Mouse (Mus musculus): Measurements from ENCODE around the gene Nck2. TPM values are rescaled to one million over a fixed set of nuclear protein-coding genes. Genes with fewer than 3 reads are reported as not detected.

The Nck2 gene
- 5.4 and 6.0 TPM in 2 replicates for polyA plus RNA-seq (2015; fragmentation: Nextera tagmentation; extraction: Ambion mirVana)

- peak within 1 kb of the TSS; percentile 96 for H3K4me3 ChIP-seq (ENCODE audit: low read depth, low read length)
Measured at GRCm38 (mm10) chr1:43444531-43444930, at the start of gene Nck2. Gene Nck2 (plus strand): TSS chr1:43444579.

DNA sequence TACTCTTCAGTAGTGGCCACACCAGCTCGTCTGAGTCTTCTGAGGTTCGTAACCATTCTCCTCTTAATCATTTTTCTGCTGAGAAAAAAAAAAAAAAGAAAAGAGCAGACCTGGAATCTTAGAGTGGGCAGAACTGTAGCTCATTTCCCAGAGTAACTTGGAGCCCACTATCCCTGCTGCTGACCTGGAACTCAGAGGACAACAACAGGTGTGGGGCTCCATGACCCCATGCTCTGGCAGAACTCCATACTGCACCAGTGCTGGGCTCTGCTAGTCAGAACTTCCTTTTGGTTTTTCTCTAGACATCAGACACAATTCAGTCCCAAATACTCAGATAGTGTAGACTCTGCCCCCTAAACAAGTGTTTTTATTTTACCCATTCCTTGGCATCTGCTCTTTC, 49.3 kb upstream of the Nck2 start:
- no peaks in the 10 kb centered on the region for H3K9me3 ChIP-seq (ENCODE audit: low read length)
- 76% methylated on average over 2 of the region's 2 CpGs for WGBS (ENCODE audit: insufficient replicate concordance)
- H3K4me3 ChIP-seq (ENCODE audit: low read depth, low read length), result no peak overlapping the region
- DNase-seq, result no peak
- no peak for TF ChIP-seq CTCF (IDR thresholded peaks at IDR 0.05; ENCODE audit: low read depth)
- no peak for TF ChIP-seq EP300 (IDR thresholded peaks at IDR 0.05; ENCODE audit: low read depth)
- no peak for ATAC-seq
- no peak overlapping the region for H3K4me2 ChIP-seq (ENCODE audit: low read depth, low read length)
- no peak overlapping the region for H3K9ac ChIP-seq (replicated peaks)
- H3K27me3 ChIP-seq (ENCODE audit: insufficient read depth, low read length), result no peaks in the 10 kb centered on the region
- H3K4me1 ChIP-seq (ENCODE audit: insufficient read depth), result peaks cover 9% of the 10 kb centered on the region; the same call in 1 of the 2 replicates
- no peak overlapping the region for H3K27ac ChIP-seq (ENCODE audit: low read depth)
- no peaks in the 10 kb centered on the region for H3K36me3 ChIP-seq (replicated peaks; ENCODE audit: insufficient read depth, low read length)

More at GRCm38 (mm10) chr1:43444531-43444930, at the start of gene Nck2:
- no peaks in the 10 kb centered on the region for H3K27me3 ChIP-seq (ENCODE audit: insufficient read depth, low read length)
- H3K9ac ChIP-seq (replicated peaks), result peak within 1 kb of the TSS; percentile 82
- DNase-seq (peak; percentile 44), ATAC-seq (peak; percentile 40; the same call in 1 of the 2 replicates)
- TF ChIP-seq CTCF (IDR thresholded peaks at IDR 0.05; ENCODE audit: low read depth), result no peak
- H3K27ac ChIP-seq (ENCODE audit: low read depth), result peak within 1 kb of the TSS; percentile 85
- H3K4me1 ChIP-seq (ENCODE audit: insufficient read depth), result peaks cover 22% of the 10 kb centered on the region
- H3K4me2 ChIP-seq (ENCODE audit: low read depth, low read length), result peak within 1 kb of the TSS; percentile 99
- no peaks in the 10 kb centered on the region for H3K9me3 ChIP-seq (ENCODE audit: low read length)
- H3K36me3 ChIP-seq (replicated peaks; ENCODE audit: insufficient read depth, low read length), result no peaks in the 10 kb centered on the region
- 33% methylated on average over 9 of the region's 9 CpGs for WGBS (ENCODE audit: insufficient replicate concordance)

GRCm38 (mm10) chr1:43395799-43396198, 48.6 kb upstream of the Nck2 start:
- no peak for DNase-seq
- no peak for TF ChIP-seq EP300 (IDR thresholded peaks at IDR 0.05; ENCODE audit: low read depth)
- TF ChIP-seq CTCF (IDR thresholded peaks at IDR 0.05; ENCODE audit: low read depth), result no peak
- WGBS (ENCODE audit: insufficient replicate concordance), result 61% methylated on average over 1 of the region's 1 CpGs

GRCm38 (mm10) chr1:43396522-43396921, 47.9 kb upstream of the Nck2 start:
- peaks cover 9% of the 10 kb centered on the region; the same call in 1 of the 2 replicates for H3K4me1 ChIP-seq (ENCODE audit: insufficient read depth)
- ATAC-seq (no peak), DNase-seq (no peak)
- no peak overlapping the region for H3K27ac ChIP-seq (ENCODE audit: low read depth)
- no peaks in the 10 kb centered on the region for H3K9me3 ChIP-seq (ENCODE audit: low read length)
- no peak overlapping the region for H3K9ac ChIP-seq (replicated peaks)
- 63% methylated on average over 5 of the region's 5 CpGs for WGBS (ENCODE audit: insufficient replicate concordance)
- no peak overlapping the region for H3K4me3 ChIP-seq (ENCODE audit: low read depth, low read length)
- H3K27me3 ChIP-seq (ENCODE audit: insufficient read depth, low read length), result no peaks in the 10 kb centered on the region
- no peak overlapping the region for H3K4me2 ChIP-seq (ENCODE audit: low read depth, low read length)
- H3K36me3 ChIP-seq (replicated peaks; ENCODE audit: insufficient read depth, low read length), result no peaks in the 10 kb centered on the region
- TF ChIP-seq EP300 (IDR thresholded peaks at IDR 0.05; ENCODE audit: low read depth) (no peak), CTCF (IDR thresholded peaks at IDR 0.05; ENCODE audit: low read depth) (no peak)

More at GRCm38 (mm10) chr1:43395799-43396198, 48.6 kb upstream of the Nck2 start:
- Histone ChIP-seq H3K4me2 (ENCODE audit: low read depth, low read length) (no peak overlapping the region), H3K9me3 (ENCODE audit: low read length) (no peaks in the 10 kb centered on the region), H3K27me3 (ENCODE audit: insufficient read depth, low read length) (no peaks in the 10 kb centered on the region), H3K9ac (replicated peaks) (no peak overlapping the region), H3K27ac (ENCODE audit: low read depth) (no peak overlapping the region), H3K36me3 (replicated peaks; ENCODE audit: insufficient read depth, low read length) (no peaks in the 10 kb centered on the region), H3K4me3 (ENCODE audit: low read depth, low read length) (no peak overlapping the region), H3K4me1 (ENCODE audit: insufficient read depth) (peaks cover 9% of the 10 kb centered on the region; the same call in 1 of the 2 replicates)
- no peak for ATAC-seq

DNA sequence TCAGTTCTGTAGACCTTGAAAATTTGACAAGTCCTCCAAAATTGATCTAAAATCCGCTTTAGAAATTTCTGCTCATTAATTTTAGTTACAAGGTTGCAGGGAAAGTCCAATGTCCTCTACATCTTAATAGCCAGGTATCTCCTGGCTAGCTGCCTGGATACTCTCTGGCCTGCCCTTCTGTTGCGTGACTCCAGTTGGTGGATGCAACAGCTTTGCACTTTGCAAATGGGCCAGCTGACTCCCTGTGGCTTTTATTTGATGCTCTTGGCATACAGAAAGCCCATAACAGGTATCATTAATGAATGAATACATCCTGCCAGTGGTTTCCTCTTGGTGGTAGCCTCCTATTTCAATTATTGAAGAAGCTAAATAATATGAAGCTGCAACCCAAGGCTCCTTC, 47.3 kb upstream of the Nck2 start:
- no peak for TF ChIP-seq CTCF (IDR thresholded peaks at IDR 0.05; ENCODE audit: low read depth)
- no peak for TF ChIP-seq EP300 (IDR thresholded peaks at IDR 0.05; ENCODE audit: low read depth)
- H3K9me3 ChIP-seq (ENCODE audit: low read length), result no peaks in the 10 kb centered on the region
- peaks cover 9% of the 10 kb centered on the region; the same call in 1 of the 2 replicates for H3K4me1 ChIP-seq (ENCODE audit: insufficient read depth)
- no peak overlapping the region for H3K4me2 ChIP-seq (ENCODE audit: low read depth, low read length)
- H3K4me3 ChIP-seq (ENCODE audit: low read depth, low read length), result no peak overlapping the region
- WGBS (ENCODE audit: insufficient replicate concordance), result 85% methylated on average over 2 of the region's 2 CpGs
- no peak overlapping the region for H3K27ac ChIP-seq (ENCODE audit: low read depth)
- ATAC-seq (no peak), DNase-seq (no peak)
- no peak overlapping the region for H3K9ac ChIP-seq (replicated peaks)
- no peaks in the 10 kb centered on the region for H3K36me3 ChIP-seq (replicated peaks; ENCODE audit: insufficient read depth, low read length)
- no peaks in the 10 kb centered on the region for H3K27me3 ChIP-seq (ENCODE audit: insufficient read depth, low read length)

DNA sequence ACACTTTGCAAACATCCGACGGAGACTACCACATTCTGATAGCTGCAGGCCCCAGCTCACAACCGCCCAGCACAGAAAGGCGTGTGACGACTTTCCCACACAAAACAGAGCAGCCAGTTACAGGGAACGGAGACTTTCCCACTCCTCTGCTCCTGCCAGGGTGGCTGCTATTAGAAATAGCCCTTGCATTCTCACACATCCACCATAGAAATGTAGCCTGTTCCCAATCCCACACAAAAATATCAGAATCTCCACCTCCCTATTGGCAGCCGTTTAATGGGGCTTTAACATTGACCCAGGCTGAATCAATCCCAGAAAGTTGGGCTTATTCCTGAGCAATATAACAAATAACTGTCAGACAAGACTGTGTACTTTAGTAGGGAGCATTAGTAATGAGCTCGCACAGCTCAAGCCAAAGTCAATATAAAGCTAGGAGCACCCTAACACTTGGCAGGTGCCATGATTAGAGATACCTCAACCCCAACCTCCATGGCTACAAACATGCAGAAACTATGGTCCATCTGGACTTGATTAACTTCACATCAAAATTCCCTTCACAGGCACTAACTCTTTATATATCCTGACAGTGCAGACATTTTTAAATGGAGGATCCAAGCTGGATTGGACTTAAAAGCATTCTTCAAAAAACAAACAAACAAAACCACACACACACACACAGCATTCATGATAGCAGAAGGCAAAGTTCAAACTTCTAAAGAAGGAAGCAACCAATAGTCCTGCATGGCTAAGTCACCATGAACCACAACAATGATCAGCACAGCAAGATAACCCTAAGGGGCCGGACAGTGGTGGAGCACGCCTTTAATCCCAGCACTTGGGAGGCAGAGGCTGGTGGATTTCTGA, 45.4 kb upstream of the Nck2 start:
- no peak overlapping the region for H3K4me3 ChIP-seq (ENCODE audit: low read depth, low read length)
- no peak for TF ChIP-seq CTCF (IDR thresholded peaks at IDR 0.05; ENCODE audit: low read depth)
- TF ChIP-seq EP300 (IDR thresholded peaks at IDR 0.05; ENCODE audit: low read depth), result no peak
- ATAC-seq (peak; percentile 41), DNase-seq (no peak)
- no peak overlapping the region for H3K9ac ChIP-seq (replicated peaks)
- no peaks in the 10 kb centered on the region for H3K9me3 ChIP-seq (ENCODE audit: low read length)
- no peak overlapping the region for H3K4me2 ChIP-seq (ENCODE audit: low read depth, low read length)
- no peaks in the 10 kb centered on the region for H3K36me3 ChIP-seq (replicated peaks; ENCODE audit: insufficient read depth, low read length)
- H3K27me3 ChIP-seq (ENCODE audit: insufficient read depth, low read length), result no peaks in the 10 kb centered on the region
- H3K4me1 ChIP-seq (ENCODE audit: insufficient read depth), result peaks cover 9% of the 10 kb centered on the region; the same call in 1 of the 2 replicates
- WGBS (ENCODE audit: insufficient replicate concordance), result 68% methylated on average over 10 of the region's 10 CpGs
- no peak overlapping the region for H3K27ac ChIP-seq (ENCODE audit: low read depth)

All from liver, postnatal 0 days (tissue).